Mouse (Mus musculus) hindbrain, postnatal 0 days (tissue): ENCODE data around the gene Itga7. TPM values are rescaled to one million over a fixed set of nuclear protein-coding genes. Genes with fewer than 3 reads are reported as not detected.
"Not testable (repeated sequence)": the region's sequence is repeated elsewhere in the genome, so short reads cannot be mapped to it uniquely, and the experiment has no call there.

Experiments
- ATAC-seq: fragments of 200-750 bp; cut with Nextera tagmentation; 2 replicates; pipeline ENCODE4 v1.8.0; 2017; ENCODE audit warnings: mild to moderate bottlenecking, moderate TSS enrichment, moderate library complexity
- DNase-seq: peaks from one replicate; pipeline ENCODE4 v3.0.0-alpha.2; 2015; ENCODE audit warnings: low spot score
- H3K27ac ChIP-seq: fragments of 300-500 bp; sonication (generic); 2 replicates; pipeline ENCODE4 v1.5.1; 2014; ENCODE audit warnings: mild to moderate bottlenecking
- H3K27me3 ChIP-seq: fragments of 300-500 bp; sonication (generic); 2 replicates; pipeline ENCODE4 v1.6.1; 2014; ENCODE audit warnings: low read length, mixed read lengths; ENCODE audit not compliant: insufficient read depth
- H3K36me3 ChIP-seq: fragments of 300-500 bp; sonication (generic); 2 replicates; pipeline ENCODE4 v1.6.1; 2014; ENCODE audit warnings: low read length, mixed read lengths; ENCODE audit not compliant: insufficient read depth
- H3K4me1 ChIP-seq: fragments of 300-500 bp; sonication (generic); 2 replicates; pipeline ENCODE4 v1.6.1; 2014; ENCODE audit warnings: antibody characterized with exemption, low read length, mixed read lengths; ENCODE audit not compliant: insufficient read depth
- H3K4me2 ChIP-seq: fragments of 300-500 bp; sonication (generic); 2 replicates; pipeline ENCODE4 v1.6.1; 2014; ENCODE audit warnings: low read depth, mild to moderate bottlenecking, low read length, moderate library complexity, mixed read lengths
- H3K4me3 ChIP-seq: fragments of 300-500 bp; sonication (generic); 2 replicates; pipeline ENCODE4 v1.5.1; 2014; ENCODE audit warnings: low read length
- H3K9ac ChIP-seq: fragments of 300-500 bp; sonication (generic); replicated peaks from 2 replicates; pipeline ENCODE4 v1.6.1; 2014; ENCODE audit warnings: mild to moderate bottlenecking, low read length, moderate library complexity, mixed read lengths
- H3K9me3 ChIP-seq: fragments of 300-500 bp; sonication (generic); 2 replicates; pipeline ENCODE4 v1.6.1; 2016; ENCODE audit warnings: low read length, mixed read lengths
- CTCF ChIP-seq: IDR thresholded peaks from 2 replicates; pipeline ENCODE4 v1.5.1; 2016; ENCODE audit warnings: antibody characterized with exemption, control low read depth, low read depth
- WGBS: fragments of 180-500 bp; shearing (Covaris S2); extraction: QIAGEN DNeasy Blood & Tissue Kit; methylation state at CpG from one replicate; pipeline ENCODE4 v1.1.7; 2014; 5-methylcytosine and 5-hydroxymethylcytosine counted together
- polyA plus RNA-seq: library from polyadenylated mRNA; unstranded; fragments of >200 nt; fragmentation: Nextera tagmentation; extraction: Ambion mirVana; gene quantifications from 2 replicates; pipeline ENCODE4 v1.2.1, GENCODE M21; 2015
- total RNA-seq: library from RNA; depleted of rRNA; stranded (reverse); fragments of >200 nt; gene quantifications from 2 replicates; pipeline ENCODE4 v1.2.3, GENCODE M21; 2014

The Itga7 gene
- total and polyA plus RNA-seq, 2 experiments from 2014 or later = 15.1 to 29.0 TPM

DNA sequence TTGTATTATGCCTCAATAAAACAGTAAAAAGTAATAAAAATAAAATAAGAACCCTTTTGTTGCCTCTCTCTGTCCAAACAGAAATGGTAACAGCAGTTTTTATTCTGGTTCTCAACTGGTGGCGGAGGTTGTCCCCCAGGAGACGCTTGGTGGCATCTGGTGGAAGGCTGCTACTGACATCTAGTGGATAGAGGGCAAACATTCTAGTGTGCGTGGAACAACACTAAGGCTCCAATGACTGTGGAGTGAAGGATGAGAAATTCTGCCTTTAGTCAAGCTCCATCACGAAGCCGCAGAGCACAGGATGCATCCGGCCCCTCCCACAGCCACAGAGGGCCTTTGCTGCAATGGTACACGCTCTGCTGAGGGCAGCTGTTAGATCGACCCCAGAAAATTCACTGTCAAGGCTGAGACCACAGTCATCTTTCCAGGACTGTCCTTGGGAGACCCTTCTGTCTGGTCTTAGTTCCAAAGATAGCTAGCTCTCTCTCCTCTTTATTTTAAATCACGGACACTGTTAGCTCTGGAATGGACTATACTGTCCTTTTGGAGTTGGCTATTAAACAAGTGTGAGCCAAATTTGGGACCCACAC, 44.0 kb downstream of the Itga7 start:
- DNase-seq (peak; percentile 87), ATAC-seq (peak; percentile 87)
- no peak overlapping the region for H3K9ac ChIP-seq
- 17% methylated on average over 9 of the region's 9 CpGs for WGBS
- no peak overlapping the region for H3K27ac ChIP-seq
- no peaks in the 10 kb centered on the region for H3K27me3 ChIP-seq
- peak; percentile 91 for TF ChIP-seq CTCF
- no peak overlapping the region for H3K4me3 ChIP-seq
- no peak overlapping the region for H3K4me2 ChIP-seq
- no peaks in the 10 kb centered on the region for H3K9me3 ChIP-seq
- no peaks in the 10 kb centered on the region for H3K4me1 ChIP-seq
- no peaks in the 10 kb centered on the region for H3K36me3 ChIP-seq

DNA sequence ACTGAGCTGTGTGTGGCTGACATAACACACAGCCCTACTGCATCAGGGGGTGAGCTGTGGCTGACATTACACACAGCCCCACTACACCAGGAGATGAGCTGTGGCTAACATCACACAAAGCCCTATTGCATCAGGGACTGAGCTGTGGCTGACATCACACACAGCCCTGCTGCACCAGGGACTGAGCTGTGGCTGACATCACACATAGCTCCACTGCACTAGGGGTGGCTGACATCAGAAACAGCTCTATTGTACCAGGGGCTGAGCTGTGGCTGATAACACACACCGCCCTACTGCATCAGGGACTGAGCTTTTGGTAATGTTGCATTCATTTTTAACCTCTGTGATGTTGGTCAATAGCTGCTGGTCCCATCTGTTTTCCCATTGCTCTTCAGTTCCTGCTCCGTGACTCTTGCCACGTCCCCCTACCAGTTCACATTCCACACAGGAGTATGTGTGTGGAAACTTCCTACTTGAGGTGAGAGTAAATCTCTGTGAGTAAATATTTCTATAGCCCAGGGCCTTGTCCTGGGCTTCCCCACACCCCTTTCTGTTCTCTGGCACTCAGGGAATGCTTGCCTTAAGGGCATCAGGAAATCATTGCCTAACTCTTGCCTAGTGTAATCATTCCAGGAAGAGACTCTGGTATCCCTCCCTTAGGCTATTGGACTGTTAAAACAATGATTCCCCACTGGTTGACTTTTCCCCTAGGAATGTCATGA, 47.2 kb downstream of the Itga7 start:
- Histone ChIP-seq H3K36me3 (no peaks in the 10 kb centered on the region), H3K4me2 (no peak overlapping the region), H3K9ac (no peak overlapping the region), H3K27ac (no peak overlapping the region), H3K9me3 (no peaks in the 10 kb centered on the region), H3K4me1 (no peaks in the 10 kb centered on the region), H3K4me3 (no peak overlapping the region), H3K27me3 (no peaks in the 10 kb centered on the region)
- ATAC-seq (peak; percentile 28; the same call in 1 of the 2 replicates), DNase-seq (no peak)
- 88% methylated on average over 3 of the region's 3 CpGs for WGBS
- no peak for TF ChIP-seq CTCF

DNA sequence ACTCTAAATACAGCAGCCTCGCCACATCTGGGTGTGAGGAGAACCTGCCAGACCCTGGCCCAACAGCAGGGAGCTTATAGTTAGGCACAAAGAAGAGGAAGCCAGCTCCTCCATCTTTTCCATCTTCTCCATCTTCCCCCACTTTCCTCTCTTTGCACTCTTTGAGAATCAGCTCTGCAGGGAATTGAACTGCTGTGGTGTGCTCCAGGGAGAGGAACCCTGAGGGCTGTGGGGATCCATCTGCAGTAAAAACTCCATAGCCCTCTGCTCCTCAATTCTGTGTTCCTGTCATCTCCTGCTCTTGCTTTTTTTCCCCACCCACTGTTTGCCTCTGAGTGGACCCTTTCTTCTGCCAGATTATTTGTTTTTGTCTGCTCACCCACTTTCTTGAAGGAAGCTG, 55.5 kb downstream of the Itga7 start, which contains the start of gene Olfr9:
Olfr9 (plus strand) TSS at position 301 of the 400 bp plus-strand sequence.
- H3K27me3 ChIP-seq, H3K4me2 ChIP-seq, H3K9me3 ChIP-seq, H3K36me3 ChIP-seq, H3K4me1 ChIP-seq, H3K4me3 ChIP-seq, H3K9ac ChIP-seq, H3K27ac ChIP-seq, ATAC-seq, DNase-seq: not testable (repeated sequence)
- WGBS = 62% methylated on average over 1 of the region's 1 CpGs

DNA sequence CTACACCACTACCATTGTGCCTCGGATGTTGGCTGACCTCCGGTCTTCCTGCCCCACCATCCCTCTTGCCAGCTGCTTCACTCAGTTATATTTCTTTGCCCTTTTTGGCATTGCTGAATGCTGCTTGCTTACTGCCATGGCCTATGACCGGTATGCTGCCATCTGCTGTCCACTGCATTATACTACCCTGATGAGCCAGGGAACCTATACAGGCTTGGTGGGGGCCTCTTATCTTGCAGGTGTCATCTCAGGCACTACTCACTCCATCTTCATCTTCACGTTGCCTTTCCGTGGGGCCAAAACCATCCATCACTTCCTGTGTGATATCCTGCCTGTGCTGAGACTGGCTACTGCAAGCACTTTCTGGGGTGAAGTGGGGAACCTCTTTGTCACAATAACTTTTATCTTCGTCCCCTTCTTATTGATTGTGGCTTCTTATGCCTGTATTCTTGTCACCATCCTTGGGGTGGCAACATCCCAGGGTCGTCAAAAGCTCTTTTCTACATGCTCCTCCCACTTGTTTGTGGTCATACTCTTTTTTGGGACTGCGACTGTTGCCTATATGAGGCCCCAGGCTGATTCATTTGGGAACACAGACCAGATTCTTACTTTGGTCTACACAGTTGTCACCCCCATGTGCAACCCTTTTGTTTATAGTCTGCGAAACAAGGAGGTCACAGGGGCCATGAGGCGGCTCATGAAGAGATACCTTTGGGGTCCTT, 56.7 kb downstream of the Itga7 start:
- not testable (repeated sequence) for H3K27me3 ChIP-seq, H3K36me3 ChIP-seq, H3K4me3 ChIP-seq, H3K9ac ChIP-seq, H3K4me2 ChIP-seq, H3K4me1 ChIP-seq, H3K9me3 ChIP-seq, H3K27ac ChIP-seq, DNase-seq
- 72% methylated on average over 6 of the region's 10 CpGs for WGBS
- ATAC-seq = peak; percentile 74; the same call in 1 of the 2 replicates

DNA sequence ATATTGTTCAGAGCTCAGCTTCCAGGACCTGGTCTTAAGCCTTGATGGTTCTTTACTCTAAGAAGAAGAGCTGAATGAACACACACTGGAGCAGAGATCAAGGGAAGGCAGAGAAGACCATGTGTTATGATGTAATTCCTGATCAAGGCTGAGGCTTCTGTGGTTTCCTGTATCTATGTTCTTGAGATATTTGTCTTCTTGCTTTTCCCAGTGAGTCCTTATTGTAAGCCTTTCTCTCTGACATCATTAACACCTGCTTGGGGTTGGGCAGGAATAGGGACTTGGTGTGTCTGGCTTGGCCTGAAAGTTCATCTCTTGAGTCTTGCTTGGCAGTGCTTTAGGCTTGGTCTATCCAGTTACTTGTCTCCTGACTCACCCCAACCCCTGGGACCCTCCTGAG, 57.4 kb downstream of the Itga7 start:
- Histone ChIP-seq H3K36me3 (no peaks in the 10 kb centered on the region), H3K9me3 (no peaks in the 10 kb centered on the region), H3K4me1 (no peaks in the 10 kb centered on the region), H3K9ac (no peak overlapping the region), H3K4me3 (no peak overlapping the region), H3K4me2 (no peak overlapping the region), H3K27me3 (no peaks in the 10 kb centered on the region), H3K27ac (no peak overlapping the region)
- no peak for TF ChIP-seq CTCF
- ATAC-seq (no peak), DNase-seq (no peak)

DNA sequence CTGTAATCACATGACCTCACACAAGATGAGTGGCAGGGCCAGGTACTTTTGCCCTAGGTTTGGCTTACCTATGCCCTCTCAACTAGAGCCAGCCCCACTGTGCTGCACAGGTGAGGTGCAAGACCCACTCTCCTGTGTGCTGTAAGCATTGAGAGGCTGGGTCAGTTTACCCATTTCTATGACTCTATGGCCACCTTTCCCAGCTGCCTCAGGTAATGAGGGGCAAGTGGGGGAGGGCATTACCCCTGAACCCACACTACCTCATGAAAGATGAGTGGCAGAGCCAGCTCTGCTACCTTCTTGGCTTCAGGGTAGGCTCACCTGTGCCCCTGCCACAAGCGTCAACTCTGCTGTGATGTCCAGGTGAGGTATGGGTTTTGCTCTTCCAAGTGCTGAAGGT, 62.2 kb downstream of the Itga7 start:
- H3K4me1 ChIP-seq = no peaks in the 10 kb centered on the region
- H3K9ac ChIP-seq = no peak overlapping the region
- H3K36me3 ChIP-seq = no peaks in the 10 kb centered on the region
- whole genome bisulfite sequencing = 100% methylated on average over 1 of the region's 1 CpGs
- DNase-seq = no peak
- no peak overlapping the region for H3K4me3 ChIP-seq
- H3K9me3 ChIP-seq = no peaks in the 10 kb centered on the region
- H3K27ac ChIP-seq = no peak overlapping the region
- H3K27me3 ChIP-seq = no peaks in the 10 kb centered on the region
- H3K4me2 ChIP-seq = no peak overlapping the region
- no peak for ATAC-seq
- TF ChIP-seq CTCF = no peak
